Mouse (Mus musculus): ENCODE measurements around the gene Cnnm2.
A peak's percentile ranks its signal among the peaks of the same experiment; 100 is the strongest.

The Cnnm2 gene

DNA sequence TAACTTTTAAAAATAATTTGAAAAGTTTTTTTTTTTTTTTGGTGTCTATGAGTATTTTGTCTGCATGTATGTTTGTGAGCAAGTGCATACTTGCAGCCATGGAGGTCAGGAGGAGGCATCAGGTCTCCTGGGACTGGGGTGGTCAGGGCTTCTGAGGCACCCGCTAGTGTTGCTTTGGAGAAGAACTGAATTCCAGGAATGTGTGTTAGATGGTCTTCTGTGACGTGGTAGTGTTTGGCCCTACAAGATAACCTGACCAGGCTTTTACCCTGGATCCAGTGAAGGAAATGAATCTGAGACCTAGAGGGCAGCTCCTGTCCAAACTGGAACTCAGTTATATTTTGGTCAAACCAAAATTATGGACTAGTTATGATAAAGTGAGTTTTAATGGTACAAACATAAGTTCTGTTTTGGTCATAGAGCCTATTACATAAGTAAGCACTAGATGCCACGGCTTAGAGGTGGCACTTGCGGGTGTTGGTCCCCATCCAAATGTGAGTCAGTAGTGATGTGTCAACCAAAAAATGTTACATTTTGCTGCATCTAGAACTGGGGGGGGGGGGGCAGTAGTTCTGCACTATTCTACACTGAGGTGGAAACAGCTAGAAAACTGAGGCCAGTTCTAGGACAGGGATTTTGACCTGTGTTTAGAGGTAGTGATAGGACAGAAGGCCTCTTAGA, 38.6 kb downstream of the Cnnm2 start:
- DNase-seq (ENCODE audit: low spot score in 2 of 2) = no peak

- no peak for DNase-seq (ENCODE audit: low spot score in 2 of 2)
Measured at GRCm38 (mm10) chr19:46801492-46801891, 40.1 kb downstream of the Cnnm2 start.

DNA sequence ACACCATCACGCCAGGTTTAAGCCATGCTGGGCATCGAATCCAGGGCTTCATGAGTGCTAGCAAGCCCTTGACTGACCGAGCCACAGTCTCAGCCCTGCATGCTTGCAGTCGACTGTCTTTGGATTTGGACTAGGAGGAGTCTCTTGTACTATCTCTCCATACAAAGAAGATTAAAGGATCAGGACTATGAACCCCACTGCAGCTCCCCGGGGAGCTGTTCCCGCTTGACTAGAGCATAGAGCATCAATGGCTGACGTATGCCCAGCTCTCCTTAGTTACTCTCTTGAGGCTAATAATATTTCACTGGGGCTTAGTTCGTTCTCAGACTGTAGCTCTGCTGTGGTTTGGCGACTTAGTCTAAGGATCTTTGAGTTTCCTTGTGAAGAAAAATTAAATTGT, 40.9 kb downstream of the Cnnm2 start:
- DNase-seq (ENCODE audit: low spot score in 2 of 2) = no peak

- no peak for DNase-seq (ENCODE audit: low spot score in 2 of 2)
Measured at GRCm38 (mm10) chr19:46803732-46804131, 42.3 kb downstream of the Cnnm2 start.

DNA sequence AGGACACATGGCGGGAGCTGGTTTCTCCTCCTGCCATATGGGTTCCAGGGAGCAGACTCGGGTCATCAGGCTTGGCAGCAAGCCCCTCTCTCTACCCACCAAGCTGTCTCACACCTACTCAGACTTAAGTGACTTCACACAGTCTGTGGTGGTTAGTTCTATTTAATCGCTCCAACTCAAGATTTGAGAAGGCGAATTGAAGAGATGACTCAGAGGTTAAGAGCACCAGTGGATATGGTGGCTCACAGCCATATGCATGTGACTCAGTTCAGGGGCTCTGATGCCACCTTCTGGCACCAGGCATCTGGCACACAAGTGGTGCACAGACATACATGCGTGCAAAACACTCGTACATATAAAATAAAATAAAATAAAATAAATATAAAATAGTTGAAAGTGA, 43.4 kb downstream of the Cnnm2 start:
- peak; percentile 10 to 22 for DNase-seq (ENCODE audit: low spot score in 2 of 2)

DNA sequence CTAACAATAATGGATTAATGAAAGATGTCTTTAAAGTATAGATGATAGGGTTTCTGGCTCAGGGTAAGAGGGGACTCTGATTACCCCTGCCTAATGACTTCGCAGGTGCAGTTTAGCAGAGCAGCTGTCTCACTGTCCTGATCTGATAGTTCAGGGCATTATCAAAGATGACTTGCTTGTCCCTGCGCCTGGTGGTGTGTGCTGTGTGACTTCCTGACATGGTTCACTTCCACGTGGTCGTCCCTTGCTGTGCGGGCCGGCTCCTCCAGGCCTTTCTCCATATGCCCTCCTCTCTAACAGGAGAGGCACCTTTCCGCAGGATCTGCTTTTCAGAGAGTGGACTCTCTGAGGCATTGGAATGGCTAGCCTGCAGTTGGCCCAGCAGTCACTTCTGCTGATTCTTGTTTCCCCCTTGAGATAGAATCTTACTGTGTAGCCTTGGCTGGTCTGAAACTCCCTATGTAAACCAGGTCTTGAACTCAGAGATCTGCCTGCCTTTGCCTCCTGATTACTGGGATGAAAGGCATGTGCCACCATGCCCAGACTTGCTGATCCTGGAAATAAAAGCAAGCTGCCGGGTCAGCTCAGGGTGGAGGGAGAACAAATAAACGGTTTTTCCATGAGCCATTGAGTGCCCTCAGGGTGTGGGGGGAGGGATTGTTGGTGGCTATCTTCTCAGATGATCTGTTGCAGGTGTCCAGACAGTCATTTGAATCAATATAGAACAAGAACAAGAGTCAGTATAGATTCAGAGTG, 44.7 kb downstream of the Cnnm2 start:
- DNase-seq (ENCODE audit: low spot score in 2 of 2) = no peak

GRCm38 (mm10) chr19:46808261-46808660, 46.9 kb downstream of the Cnnm2 start:
- DNase-seq (ENCODE audit: low spot score in 2 of 2) = no peak

GRCm38 (mm10) chr19:46809031-46809430, 47.6 kb downstream of the Cnnm2 start:
- no peak for DNase-seq (ENCODE audit: low spot score in 2 of 2)

GRCm38 (mm10) chr19:46819276-46819675, 57.9 kb downstream of the Cnnm2 start:
- no peak for DNase-seq (ENCODE audit: low spot score in 2 of 2)

DNA sequence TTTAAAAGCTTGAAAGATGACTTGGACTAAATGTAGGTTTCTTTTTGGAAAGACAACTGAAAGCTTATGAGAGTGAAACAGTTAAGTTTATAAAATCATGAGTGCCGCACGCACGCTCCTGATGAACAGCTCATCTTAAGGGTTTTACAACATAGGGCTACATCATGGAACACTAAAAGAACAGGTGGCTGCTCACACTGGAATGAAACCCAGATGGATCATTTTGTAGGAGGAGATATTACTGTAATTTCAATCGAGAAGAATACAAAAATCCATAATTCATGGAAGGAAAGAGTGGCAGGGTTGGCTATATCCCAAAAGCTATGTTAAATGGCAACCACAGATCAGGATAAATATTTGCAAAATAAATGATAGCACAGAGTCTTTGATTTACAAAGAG, 61.1 kb downstream of the Cnnm2 start:
- DNase-seq (ENCODE audit: low spot score in 2 of 2) = no peak

DNA sequence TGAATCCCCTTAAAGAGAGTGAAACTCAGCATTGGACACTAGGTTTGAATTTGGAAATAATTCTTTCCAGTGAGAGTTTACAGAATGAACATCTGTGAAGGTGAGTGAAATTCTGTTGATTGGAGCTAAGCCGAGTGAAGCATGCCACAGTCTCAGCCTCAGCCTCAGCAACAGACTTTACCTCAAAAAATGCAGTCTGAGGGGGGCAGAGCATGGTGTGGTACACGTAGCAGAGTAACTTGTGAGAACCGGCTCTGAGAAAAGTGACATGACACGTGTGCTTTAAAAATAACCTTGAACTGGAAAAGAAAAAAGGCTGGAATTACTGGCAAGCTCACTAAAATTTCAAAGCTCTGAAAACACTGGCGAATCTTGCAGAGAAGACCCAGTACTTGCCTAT, 62.4 kb downstream of the Cnnm2 start:
- DNase-seq (ENCODE audit: low spot score in 2 of 2) = no peak

DNA sequence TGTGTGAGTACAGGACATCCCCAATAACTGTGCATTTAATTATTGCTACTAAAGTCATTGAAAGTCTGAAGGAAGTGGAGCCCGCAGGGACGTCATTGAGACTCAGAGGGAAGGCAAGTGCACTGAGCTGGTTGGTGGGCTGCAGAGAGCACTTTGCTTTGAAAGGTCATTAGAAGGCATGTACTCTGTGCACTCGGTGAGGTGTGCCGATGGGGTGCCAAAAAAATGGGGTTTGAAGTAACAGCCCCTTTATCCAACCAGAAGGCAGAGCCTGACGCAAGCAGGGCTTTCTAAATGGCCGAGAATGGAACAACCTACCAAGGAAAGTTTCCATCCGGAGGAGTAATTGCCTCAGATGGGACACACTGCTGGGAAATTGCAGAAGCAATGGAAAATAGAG, 63.5 kb downstream of the Cnnm2 start:
- no peak for DNase-seq (ENCODE audit: low spot score in 2 of 2)

- no peak for DNase-seq (ENCODE audit: low spot score in 2 of 2)
Measured at GRCm38 (mm10) chr19:46827654-46828165, 66.3 kb downstream of the Cnnm2 start.

- DNase-seq (ENCODE audit: low spot score in 2 of 2) = no peak
Measured at GRCm38 (mm10) chr19:46828961-46829360, 67.6 kb downstream of the Cnnm2 start.

DNA sequence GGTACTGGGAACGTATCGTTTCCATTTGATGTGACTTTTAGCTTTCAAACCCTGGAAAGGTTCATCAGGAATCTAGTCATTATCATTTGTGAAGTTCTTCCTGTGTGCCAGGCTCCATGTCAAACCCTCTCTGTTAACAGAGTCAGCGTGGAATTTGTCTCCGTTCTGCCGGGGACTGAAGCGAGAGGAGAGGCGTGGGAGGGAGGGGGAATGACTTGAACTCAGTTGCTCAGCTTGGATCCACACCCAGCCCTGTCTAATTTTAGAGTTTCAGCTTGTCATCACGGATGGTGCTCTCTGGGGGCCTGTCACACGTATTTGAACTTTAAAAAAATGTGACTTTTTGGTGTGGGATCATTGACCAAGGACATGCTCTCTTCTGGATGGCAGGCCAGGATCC, 70.0 kb downstream of the Cnnm2 start:
- DNase-seq (ENCODE audit: low spot score in 2 of 2) = peak in 1 of 2 experiments; percentile 20

- peak; percentile 27 to 59 for DNase-seq (ENCODE audit: low spot score in 2 of 2)
Measured at GRCm38 (mm10) chr19:46834301-46834700, 72.9 kb downstream of the Cnnm2 start.

DNA sequence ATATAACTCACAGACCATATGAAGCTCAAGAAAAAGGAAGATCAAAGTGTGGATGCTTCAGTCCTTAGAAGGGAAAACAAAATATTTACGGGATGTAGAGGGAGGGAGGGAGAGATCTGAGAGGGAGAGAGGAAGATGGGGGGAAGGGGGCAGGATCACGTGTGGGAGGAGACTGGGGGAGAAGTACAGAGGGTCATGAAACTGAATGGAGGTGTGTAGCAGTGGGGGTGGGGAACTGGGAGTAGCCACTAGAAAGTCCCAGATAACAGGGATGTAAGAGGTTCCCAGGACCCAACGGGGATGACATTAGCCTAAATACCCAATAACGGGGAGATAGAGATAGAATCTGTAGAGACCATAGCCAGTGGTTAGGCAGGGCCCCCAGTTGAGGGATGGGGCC, 73.9 kb downstream of the Cnnm2 start:
- DNase-seq (ENCODE audit: low spot score in 2 of 2) = no peak

DNA sequence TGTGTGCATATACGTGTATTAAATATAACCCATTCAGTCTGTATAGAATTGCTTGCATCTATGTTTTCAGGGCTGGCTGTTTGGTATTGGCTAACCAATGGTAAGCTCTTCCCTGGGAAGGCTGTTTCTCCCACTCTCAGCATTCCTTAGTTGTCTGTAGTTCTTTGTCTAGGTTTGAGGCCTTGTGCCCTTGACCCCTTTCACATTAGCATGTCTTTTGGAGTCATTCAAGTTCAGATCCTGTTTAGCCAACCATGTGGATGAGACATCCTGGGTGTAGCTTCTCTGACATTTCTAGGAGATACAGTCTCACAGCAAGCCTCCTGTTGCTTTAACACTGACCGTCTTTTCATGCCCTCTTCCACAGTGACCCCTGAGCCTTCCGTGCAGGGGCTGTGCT, 74.7 kb downstream of the Cnnm2 start:
- DNase-seq (ENCODE audit: low spot score in 2 of 2) = no peak

GRCm38 (mm10) chr19:46837290-46838079, 76.1 kb downstream of the Cnnm2 start:
- DNase-seq (ENCODE audit: low spot score in 2 of 2) = no peak

GRCm38 (mm10) chr19:46841016-46841415, 79.6 kb downstream of the Cnnm2 start:
- no peak for DNase-seq (ENCODE audit: low spot score in 2 of 2)

- no peak for DNase-seq (ENCODE audit: low spot score in 2 of 2)
Measured at GRCm38 (mm10) chr19:46843030-46843429, 81.6 kb downstream of the Cnnm2 start.

DNA sequence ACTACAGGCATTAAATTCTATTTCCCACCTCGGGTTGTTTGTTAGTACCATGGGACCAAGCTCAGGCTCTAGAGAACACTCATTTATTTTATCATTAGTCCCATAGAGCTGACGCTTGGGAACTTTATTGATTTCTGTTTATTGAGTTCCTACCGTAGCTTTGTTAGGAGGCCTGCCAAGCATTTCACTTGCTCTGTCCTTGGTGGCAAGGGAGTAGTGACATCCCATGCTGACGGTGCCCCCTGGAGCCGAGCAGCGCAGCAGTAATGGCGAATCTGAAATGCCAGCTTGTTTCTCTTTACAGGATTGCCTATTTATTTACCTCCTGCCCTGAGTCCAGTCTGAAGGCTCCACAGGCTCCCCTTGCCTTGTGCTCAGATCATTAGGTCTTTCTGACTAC, 84.7 kb downstream of the Cnnm2 start:
- no peak for DNase-seq (ENCODE audit: low spot score in 2 of 2)

Data from left cerebral cortex, adult 9 months (tissue).